Mouse (Mus musculus) megakaryocyte, embryonic 14.5 days (primary cell): Measurements from ENCODE around the gene Dnah14.

Experiments used
- FLI1 ChIP-seq: IDR thresholded peaks from 2 replicates; pipeline ENCODE4 v1.6.1; 2012; ENCODE audit warnings: low read length, inconsistent platforms, mixed read lengths
- GATA1 ChIP-seq: IDR thresholded peaks from 3 replicates; pipeline ENCODE4 v1.6.1; 2012; ENCODE audit warnings: mixed read lengths, low read length, inconsistent platforms, borderline replicate concordance

- TF ChIP-seq GATA1 = no peak
- TF ChIP-seq FLI1 = no peak
Observed at GRCm38 (mm10) chr1:181637997-181638713, 61.8 kb downstream of the Dnah14 start.
